Mouse (Mus musculus) embryonic facial prominence, embryonic 13.5 days (tissue): ENCODE results near the gene Tbc1d22a. TPM values are rescaled to one million over a fixed set of nuclear protein-coding genes. Genes with fewer than 3 reads are reported as not detected.
"Not testable (repeated sequence)": the region's sequence is repeated elsewhere in the genome, so short reads cannot be mapped to it uniquely, and the experiment has no call there.

Experiments used
- ATAC-seq: fragments of 200-750 bp; cut with Nextera tagmentation; 2 replicates; pipeline ENCODE4 v1.8.0; 2017; ENCODE audit warnings: low read depth; ENCODE audit not compliant: insufficient number of reproducible peaks, insufficient read depth, low FRiP score, low TSS enrichment
- H3K27ac ChIP-seq: fragments of 300-500 bp; sonication (generic); 2 replicates; pipeline ENCODE4 v1.5.1; 2015; ENCODE audit warnings: moderate library complexity, mild to moderate bottlenecking, inconsistent platforms
- H3K27me3 ChIP-seq: fragments of 300-500 bp; sonication (generic); 2 replicates; pipeline ENCODE4 v1.6.1; 2015; ENCODE audit warnings: mild to moderate bottlenecking, inconsistent platforms
- H3K36me3 ChIP-seq: fragments of 300-500 bp; sonication (generic); 2 replicates; pipeline ENCODE4 v1.6.1; 2015; ENCODE audit warnings: mild to moderate bottlenecking, inconsistent platforms
- H3K4me1 ChIP-seq: fragments of 300-500 bp; sonication (generic); 2 replicates; pipeline ENCODE4 v1.6.1; 2015; ENCODE audit warnings: inconsistent platforms
- H3K4me2 ChIP-seq: fragments of 300-500 bp; sonication (generic); 2 replicates; pipeline ENCODE4 v1.6.1; 2015; ENCODE audit warnings: moderate library complexity, mild to moderate bottlenecking, inconsistent platforms
- H3K4me3 ChIP-seq: fragments of 300-500 bp; sonication (generic); 2 replicates; pipeline ENCODE4 v1.5.1; 2015; ENCODE audit warnings: mild to moderate bottlenecking, inconsistent platforms
- H3K9ac ChIP-seq: fragments of 300-500 bp; sonication (generic); 2 replicates; pipeline ENCODE4 v1.6.1; 2015; ENCODE audit warnings: mild to moderate bottlenecking, inconsistent platforms
- H3K9me3 ChIP-seq: fragments of 300-500 bp; sonication (generic); 2 replicates; pipeline ENCODE4 v1.6.1; 2016; ENCODE audit warnings: inconsistent platforms
- WGBS: fragments of 180-500 bp; shearing (Covaris S2); methylation state at CpG from one replicate; pipeline ENCODE4 v1.1.7; 2015; ENCODE audit warnings: mixed read lengths; 5-methylcytosine and 5-hydroxymethylcytosine counted together
- polyA plus RNA-seq: library from polyadenylated mRNA; unstranded; fragments of >200 nt; fragmentation: Nextera tagmentation; extraction: Ambion mirVana; gene quantifications from 2 replicates; pipeline ENCODE4 v1.2.1, GENCODE M21; 2015

Gene Tbc1d22a
- polyA plus RNA-seq, 1 experiment from 2014 or later: 10.8 TPM

GRCm38 (mm10) chr15:86199052-86199451, 15.2 kb upstream of the Tbc1d22a start:
- no peaks in the 10 kb centered on the region for H3K9me3 ChIP-seq
- ATAC-seq: no peak
- 83% methylated on average over 5 of the region's 5 CpGs for WGBS
- no peak overlapping the region for H3K4me2 ChIP-seq
- no peak overlapping the region for H3K27ac ChIP-seq
- H3K4me3 ChIP-seq: no peak overlapping the region
- no peaks in the 10 kb centered on the region for H3K27me3 ChIP-seq
- H3K9ac ChIP-seq: no peak overlapping the region
- no peaks in the 10 kb centered on the region for H3K36me3 ChIP-seq
- H3K4me1 ChIP-seq: peaks cover 8% of the 10 kb centered on the region

- Histone ChIP-seq H3K4me3 (no peak overlapping the region), H3K4me1 (peaks cover 9% of the 10 kb centered on the region), H3K36me3 (no peaks in the 10 kb centered on the region), H3K27ac (no peak overlapping the region), H3K9ac (no peak overlapping the region), H3K4me2 (no peak overlapping the region), H3K27me3 (no peaks in the 10 kb centered on the region), H3K9me3 (no peaks in the 10 kb centered on the region)
- ATAC-seq: no peak
- 68% methylated on average over 4 of the region's 4 CpGs for WGBS
These were observed 14.8 kb upstream of the Tbc1d22a start for GRCm38 (mm10) chr15:86199482-86199881.

GRCm38 (mm10) chr15:86200169-86200568, 14.1 kb upstream of the Tbc1d22a start:
- Histone ChIP-seq H3K4me2 (no peak overlapping the region), H3K27me3 (no peaks in the 10 kb centered on the region), H3K9ac (no peak overlapping the region), H3K36me3 (no peaks in the 10 kb centered on the region), H3K4me1 (peaks cover 9% of the 10 kb centered on the region), H3K4me3 (no peak overlapping the region), H3K9me3 (no peaks in the 10 kb centered on the region), H3K27ac (no peak overlapping the region)
- no peak for ATAC-seq
- WGBS: 55% methylated on average over 4 of the region's 4 CpGs

- H3K4me2 ChIP-seq: no peak overlapping the region
- H3K9me3 ChIP-seq: no peaks in the 10 kb centered on the region
- ATAC-seq: no peak
- H3K9ac ChIP-seq: no peak overlapping the region
- no peak overlapping the region for H3K27ac ChIP-seq
- no peaks in the 10 kb centered on the region for H3K27me3 ChIP-seq
- H3K4me1 ChIP-seq: peaks cover 9% of the 10 kb centered on the region
- WGBS: 44% methylated on average over 4 of the region's 4 CpGs
- H3K4me3 ChIP-seq: no peak overlapping the region
- no peaks in the 10 kb centered on the region for H3K36me3 ChIP-seq
These were observed 13.2 kb upstream of the Tbc1d22a start for GRCm38 (mm10) chr15:86201095-86201494.

GRCm38 (mm10) chr15:86201696-86202330, 12.4 kb upstream of the Tbc1d22a start:
- Histone ChIP-seq H3K4me1 (peaks cover 9% of the 10 kb centered on the region), H3K27me3 (no peaks in the 10 kb centered on the region), H3K4me3 (no peak overlapping the region), H3K36me3 (no peaks in the 10 kb centered on the region), H3K9ac (no peak overlapping the region), H3K9me3 (no peaks in the 10 kb centered on the region), H3K4me2 (no peak overlapping the region), H3K27ac (0 out of 2 replicates have a peak overlapping the region, but pooled peaks have one; percentile 13)
- 70% methylated on average over 9 of the region's 9 CpGs for WGBS
- no peak for ATAC-seq

GRCm38 (mm10) chr15:86202640-86203039, 11.6 kb upstream of the Tbc1d22a start:
- H3K27ac ChIP-seq: peak overlapping the region; percentile 13; the same call in 1 of the 2 replicates
- no peak overlapping the region for H3K4me2 ChIP-seq
- no peaks in the 10 kb centered on the region for H3K27me3 ChIP-seq
- no peaks in the 10 kb centered on the region for H3K36me3 ChIP-seq
- H3K9ac ChIP-seq: no peak overlapping the region
- WGBS: 42% methylated on average over 6 of the region's 6 CpGs
- no peak for ATAC-seq
- H3K9me3 ChIP-seq: no peaks in the 10 kb centered on the region
- no peak overlapping the region for H3K4me3 ChIP-seq
- H3K4me1 ChIP-seq: peaks cover 9% of the 10 kb centered on the region

- Histone ChIP-seq H3K36me3 (no peaks in the 10 kb centered on the region), H3K27me3 (no peaks in the 10 kb centered on the region), H3K4me2 (no peak overlapping the region), H3K27ac (no peak overlapping the region; the same call in 1 of the 2 replicates), H3K4me1 (peaks cover 9% of the 10 kb centered on the region), H3K9ac (no peak overlapping the region), H3K9me3 (no peaks in the 10 kb centered on the region), H3K4me3 (no peak overlapping the region)
- 86% methylated on average over 7 of the region's 7 CpGs for WGBS
- no peak for ATAC-seq
These were observed 10.9 kb upstream of the Tbc1d22a start for GRCm38 (mm10) chr15:86203292-86203793.

- Histone ChIP-seq H3K4me3 (no peak overlapping the region; the same call in 1 of the 2 replicates), H3K9ac (no peak overlapping the region)
- 31% methylated on average over 7 of the region's 7 CpGs for WGBS
These were observed 10.2 kb upstream of the Tbc1d22a start for GRCm38 (mm10) chr15:86203942-86204561.

GRCm38 (mm10) chr15:86205300-86205699, 9.0 kb upstream of the Tbc1d22a start:
- Histone ChIP-seq H3K9me3 (no peaks in the 10 kb centered on the region), H3K27me3 (no peaks in the 10 kb centered on the region), H3K4me1 (peaks cover 9% of the 10 kb centered on the region), H3K36me3 (0 out of 2 replicates have a peak, but pooled peaks cover 1% of the 10 kb centered on the region), H3K4me2 (no peak overlapping the region), H3K4me3 (no peak overlapping the region), H3K9ac (no peak overlapping the region), H3K27ac (no peak overlapping the region)
- no peak for ATAC-seq
- 36% methylated on average over 2 of the region's 2 CpGs for WGBS

More at GRCm38 (mm10) chr15:86203942-86204561, 10.2 kb upstream of the Tbc1d22a start:
- Histone ChIP-seq H3K4me1 (peaks cover 9% of the 10 kb centered on the region), H3K4me2 (peak overlapping the region; percentile 41), H3K27me3 (no peaks in the 10 kb centered on the region), H3K27ac (no peak overlapping the region), H3K36me3 (no peaks in the 10 kb centered on the region), H3K9me3 (no peaks in the 10 kb centered on the region)
- no peak for ATAC-seq

GRCm38 (mm10) chr15:86206385-86206784, 7.9 kb upstream of the Tbc1d22a start:
- H3K27me3 ChIP-seq: no peaks in the 10 kb centered on the region
- ATAC-seq: no peak
- no peak overlapping the region for H3K4me3 ChIP-seq
- no peaks in the 10 kb centered on the region for H3K9me3 ChIP-seq
- H3K9ac ChIP-seq: no peak overlapping the region
- H3K36me3 ChIP-seq: 0 out of 2 replicates have a peak, but pooled peaks cover 3% of the 10 kb centered on the region
- 70% methylated on average over 4 of the region's 4 CpGs for WGBS
- H3K27ac ChIP-seq: no peak overlapping the region
- H3K4me1 ChIP-seq: peaks cover 9% of the 10 kb centered on the region
- no peak overlapping the region for H3K4me2 ChIP-seq

GRCm38 (mm10) chr15:86212193-86212592, 2.1 kb upstream of the Tbc1d22a start:
- H3K9ac ChIP-seq, H3K9me3 ChIP-seq, H3K27ac ChIP-seq, H3K36me3 ChIP-seq, H3K27me3 ChIP-seq, H3K4me2 ChIP-seq, H3K4me3 ChIP-seq, ATAC-seq: not testable (repeated sequence)
- WGBS: 92% methylated on average over 5 of the region's 5 CpGs
- H3K4me1 ChIP-seq: peaks cover 22% of the 10 kb centered on the region
